Mouse (Mus musculus): ENCODE results near the gene BC035947. TPM values are rescaled to one million over a fixed set of nuclear protein-coding genes. Genes with fewer than 3 reads are reported as not detected.
"Not testable (repeated sequence)": the region's sequence is repeated elsewhere in the genome, so short reads cannot be mapped to it uniquely, and the experiment has no call there.

Gene BC035947
- 0.06 TPM in 1 of 2 replicates, not detected in the other for polyA plus RNA-seq (2015; fragmentation: Nextera tagmentation; extraction: Ambion mirVana)

GRCm38 (mm10) chr1:78511621-78512160, at the start of gene BC035947:
Gene BC035947, minus strand, starts transcription at chr1:78512158.
- Histone ChIP-seq H3K4me1 (no peaks in the 10 kb centered on the region), H3K4me3 (peak within 1 kb of the TSS; percentile 34), H3K27me3 (no peaks in the 10 kb centered on the region), H3K4me2 (peak within 1 kb of the TSS; percentile 62), H3K27ac (no peak within 1 kb of the TSS), H3K9ac (peak within 1 kb of the TSS; percentile 22; the same call in 1 of the 2 replicates), H3K9me3 (no peaks in the 10 kb centered on the region), H3K36me3 (no peaks in the 10 kb centered on the region)
- 3% methylated on average over 25 of the region's 25 CpGs for WGBS
- peak; percentile 55 for ATAC-seq (ENCODE audit: borderline replicate concordance, extremely low read depth, low FRiP score, low TSS enrichment)

- Histone ChIP-seq H3K9ac (no peak overlapping the region), H3K4me2 (no peak overlapping the region), H3K4me3 (no peak overlapping the region), H3K9me3 (no peaks in the 10 kb centered on the region), H3K36me3 (no peaks in the 10 kb centered on the region), H3K27ac (no peak overlapping the region), H3K27me3 (no peaks in the 10 kb centered on the region), H3K4me1 (no peaks in the 10 kb centered on the region)
- WGBS, result 48% methylated on average over 8 of the region's 8 CpGs
- ATAC-seq (ENCODE audit: borderline replicate concordance, extremely low read depth, low FRiP score, low TSS enrichment), result no peak
Measured at GRCm38 (mm10) chr1:78554012-78554666, 42.2 kb upstream of the BC035947 start.

GRCm38 (mm10) chr1:78548961-78549360, 37.0 kb upstream of the BC035947 start:
- H3K9ac ChIP-seq, result no peak overlapping the region
- no peak overlapping the region for H3K4me2 ChIP-seq
- H3K36me3 ChIP-seq, result no peaks in the 10 kb centered on the region
- ATAC-seq (ENCODE audit: borderline replicate concordance, extremely low read depth, low FRiP score, low TSS enrichment), result no peak
- WGBS, result 45% methylated on average over 6 of the region's 6 CpGs
- H3K9me3 ChIP-seq, result no peaks in the 10 kb centered on the region
- no peaks in the 10 kb centered on the region for H3K4me1 ChIP-seq
- no peaks in the 10 kb centered on the region for H3K27me3 ChIP-seq
- H3K27ac ChIP-seq, result no peak overlapping the region
- no peak overlapping the region for H3K4me3 ChIP-seq

- ATAC-seq (ENCODE audit: borderline replicate concordance, extremely low read depth, low FRiP score, low TSS enrichment), result no peak
- Histone ChIP-seq H3K27me3 (no peaks in the 10 kb centered on the region), H3K4me3 (no peak overlapping the region), H3K4me1 (no peaks in the 10 kb centered on the region), H3K9ac (no peak overlapping the region), H3K27ac (no peak overlapping the region), H3K4me2 (no peak overlapping the region), H3K9me3 (no peaks in the 10 kb centered on the region), H3K36me3 (no peaks in the 10 kb centered on the region)
- 72% methylated on average over 9 of the region's 9 CpGs for WGBS
Measured at GRCm38 (mm10) chr1:78546258-78546657, 34.3 kb upstream of the BC035947 start.

- H3K4me2 ChIP-seq; H3K36me3 ChIP-seq; H3K4me1 ChIP-seq; H3K9me3 ChIP-seq; H3K4me3 ChIP-seq; H3K27me3 ChIP-seq; H3K27ac ChIP-seq; H3K9ac ChIP-seq; ATAC-seq (ENCODE audit: borderline replicate concordance, extremely low read depth, low FRiP score, low TSS enrichment): not testable (repeated sequence)
- WGBS, result 92% methylated on average over 1 of the region's 1 CpGs
Measured at GRCm38 (mm10) chr1:78543631-78544030, 31.7 kb upstream of the BC035947 start.

- H3K27me3 ChIP-seq, result no peaks in the 10 kb centered on the region
- H3K9ac ChIP-seq, result no peak overlapping the region
- ATAC-seq (ENCODE audit: borderline replicate concordance, extremely low read depth, low FRiP score, low TSS enrichment), result no peak
- no peak overlapping the region for H3K4me2 ChIP-seq
- H3K36me3 ChIP-seq, result no peaks in the 10 kb centered on the region
- H3K4me1 ChIP-seq, result peaks cover 4% of the 10 kb centered on the region; the same call in 1 of the 2 replicates
- H3K4me3 ChIP-seq, result no peak overlapping the region
- H3K9me3 ChIP-seq, result no peaks in the 10 kb centered on the region
- 63% methylated on average over 6 of the region's 6 CpGs for WGBS
- no peak overlapping the region for H3K27ac ChIP-seq
Measured at GRCm38 (mm10) chr1:78539166-78539565, 27.2 kb upstream of the BC035947 start.

GRCm38 (mm10) chr1:78538396-78538795, 26.4 kb upstream of the BC035947 start:
- Histone ChIP-seq H3K36me3 (no peaks in the 10 kb centered on the region), H3K9ac (no peak overlapping the region), H3K27me3 (no peaks in the 10 kb centered on the region), H3K4me1 (peaks cover 4% of the 10 kb centered on the region; the same call in 1 of the 2 replicates), H3K9me3 (no peaks in the 10 kb centered on the region), H3K27ac (no peak overlapping the region), H3K4me2 (no peak overlapping the region), H3K4me3 (no peak overlapping the region)
- WGBS, result 47% methylated on average over 5 of the region's 5 CpGs
- no peak for ATAC-seq (ENCODE audit: borderline replicate concordance, extremely low read depth, low FRiP score, low TSS enrichment)

- Histone ChIP-seq H3K9me3 (no peaks in the 10 kb centered on the region), H3K27ac (0 out of 2 replicates have a peak overlapping the region, but pooled peaks have one; percentile 13), H3K36me3 (no peaks in the 10 kb centered on the region), H3K4me2 (peak overlapping the region; percentile 84), H3K4me1 (peaks cover 4% of the 10 kb centered on the region; the same call in 1 of the 2 replicates), H3K4me3 (peak overlapping the region; percentile 40), H3K27me3 (no peaks in the 10 kb centered on the region), H3K9ac (peak overlapping the region; percentile 46; the same call in 1 of the 2 replicates)
- 16% methylated on average over 16 of the region's 16 CpGs for WGBS
- peak; percentile 87; the same call in 1 of the 2 replicates for ATAC-seq (ENCODE audit: borderline replicate concordance, extremely low read depth, low FRiP score, low TSS enrichment)
Measured at GRCm38 (mm10) chr1:78537494-78538010, 25.6 kb upstream of the BC035947 start.

- Histone ChIP-seq H3K9ac (no peak overlapping the region), H3K9me3 (no peaks in the 10 kb centered on the region), H3K27me3 (no peaks in the 10 kb centered on the region), H3K4me3 (peak overlapping the region; percentile 40; the same call in 1 of the 2 replicates), H3K36me3 (no peaks in the 10 kb centered on the region), H3K4me2 (peak overlapping the region; percentile 84), H3K27ac (no peak overlapping the region), H3K4me1 (peaks cover 4% of the 10 kb centered on the region; the same call in 1 of the 2 replicates)
- 29% methylated on average over 19 of the region's 19 CpGs for WGBS
- ATAC-seq (ENCODE audit: borderline replicate concordance, extremely low read depth, low FRiP score, low TSS enrichment), result no peak
Measured at GRCm38 (mm10) chr1:78536310-78537164, 24.6 kb upstream of the BC035947 start.

GRCm38 (mm10) chr1:78534428-78535150, 22.6 kb upstream of the BC035947 start:
- Histone ChIP-seq H3K4me3 (no peak overlapping the region), H3K9me3 (no peaks in the 10 kb centered on the region), H3K27ac (no peak overlapping the region), H3K9ac (no peak overlapping the region), H3K4me1 (peaks cover 4% of the 10 kb centered on the region; the same call in 1 of the 2 replicates), H3K27me3 (no peaks in the 10 kb centered on the region), H3K36me3 (no peaks in the 10 kb centered on the region), H3K4me2 (no peak overlapping the region)
- 79% methylated on average over 9 of the region's 9 CpGs for WGBS
- no peak for ATAC-seq (ENCODE audit: borderline replicate concordance, extremely low read depth, low FRiP score, low TSS enrichment)

- H3K4me3 ChIP-seq, result no peak overlapping the region
- ATAC-seq (ENCODE audit: borderline replicate concordance, extremely low read depth, low FRiP score, low TSS enrichment), result peak; percentile 65; the same call in 1 of the 2 replicates
- 74% methylated on average over 15 of the region's 15 CpGs for WGBS
- H3K27me3 ChIP-seq, result no peaks in the 10 kb centered on the region
- no peaks in the 10 kb centered on the region for H3K4me1 ChIP-seq
- H3K36me3 ChIP-seq, result no peaks in the 10 kb centered on the region
- no peak overlapping the region for H3K4me2 ChIP-seq
- no peak overlapping the region for H3K9ac ChIP-seq
- H3K9me3 ChIP-seq, result no peaks in the 10 kb centered on the region
- H3K27ac ChIP-seq, result no peak overlapping the region
Measured at GRCm38 (mm10) chr1:78532184-78532800, 20.3 kb upstream of the BC035947 start.

Data from lung, embryonic 15.5 days (tissue).